Mouse (Mus musculus): Measurements from ENCODE around the gene Kprp. TPM values are rescaled to one million over a fixed set of nuclear protein-coding genes. Genes with fewer than 3 reads are reported as not detected.
A peak's percentile ranks its signal among the peaks of the same experiment; 100 is the strongest.
"Not testable (repeated sequence)": the region's sequence is repeated elsewhere in the genome, so short reads cannot be mapped to it uniquely, and the experiment has no call there.

The Kprp gene
- polyA plus RNA-seq (2012; rRNA removed): not detected in 2 replicates

DNA sequence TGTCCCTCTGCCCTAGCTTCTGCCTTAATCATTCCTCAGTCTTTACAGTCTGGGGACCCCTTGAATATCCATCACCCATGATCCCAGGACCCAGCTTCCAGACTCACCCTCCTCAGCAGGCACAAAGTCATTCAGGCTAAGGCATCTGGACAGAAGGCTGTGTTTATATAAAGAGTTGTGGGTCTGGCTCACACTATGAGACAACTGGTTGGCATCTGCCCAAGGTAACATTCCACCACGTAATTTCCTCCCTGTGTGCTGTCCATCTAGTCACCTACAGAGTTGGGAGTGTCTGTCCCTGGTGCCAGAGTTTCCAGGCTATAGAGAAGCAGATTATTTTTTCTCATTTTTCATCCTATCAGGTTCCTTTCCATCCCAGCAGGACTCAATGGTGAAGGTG lies at the start of gene Kprp:
Gene Kprp (minus strand): TSS at position 140 of the 400 bp plus-strand sequence.
- TF ChIP-seq CTCF (conservative IDR thresholded peaks at IDR 0.05; ENCODE audit: insufficient read depth, insufficient read length, low read depth, low read length) (no peak), POLR2A (IDR thresholded peaks at IDR 0.05; ENCODE audit: low read depth, low read length) (no peak)
- H3K27ac ChIP-seq (ENCODE audit: insufficient read depth, low read depth, low read length): no peak within 1 kb of the TSS
- DNase-seq: no peak
- H3K36me3 ChIP-seq (ENCODE audit: control insufficient read depth, insufficient read depth, low read length): no peaks in the 10 kb centered on the region
- H3K4me3 ChIP-seq (ENCODE audit: insufficient read depth, low read depth, low read length): no peak within 1 kb of the TSS
- H3K27me3 ChIP-seq (replicated peaks; ENCODE audit: control insufficient read depth, insufficient read depth, low read length): no peaks in the 10 kb centered on the region
- no peaks in the 10 kb centered on the region for H3K4me1 ChIP-seq (ENCODE audit: control insufficient read depth, insufficient read depth, low read length)
- WGBS: 3% methylated on average over 1 of the region's 1 CpGs

GRCm38 (mm10) chr3:92874180-92874579 lies 47.1 kb upstream of the Kprp start:
- WGBS: 86% methylated on average over 3 of the region's 3 CpGs
- Histone ChIP-seq H3K27me3 (replicated peaks; ENCODE audit: control insufficient read depth, insufficient read depth, low read length) (no peaks in the 10 kb centered on the region; the same call in 1 of the 2 replicates), H3K27ac (ENCODE audit: insufficient read depth, low read depth, low read length) (no peak overlapping the region), H3K36me3 (ENCODE audit: control insufficient read depth, insufficient read depth, low read length) (no peaks in the 10 kb centered on the region), H3K4me1 (ENCODE audit: control insufficient read depth, insufficient read depth, low read length) (no peaks in the 10 kb centered on the region), H3K4me3 (ENCODE audit: insufficient read depth, low read depth, low read length) (no peak overlapping the region)
- no peak for TF ChIP-seq POLR2A (IDR thresholded peaks at IDR 0.05; ENCODE audit: low read depth, low read length)
- no peak for TF ChIP-seq CTCF (conservative IDR thresholded peaks at IDR 0.05; ENCODE audit: insufficient read depth, insufficient read length, low read depth, low read length)
- no peak for DNase-seq

DNA sequence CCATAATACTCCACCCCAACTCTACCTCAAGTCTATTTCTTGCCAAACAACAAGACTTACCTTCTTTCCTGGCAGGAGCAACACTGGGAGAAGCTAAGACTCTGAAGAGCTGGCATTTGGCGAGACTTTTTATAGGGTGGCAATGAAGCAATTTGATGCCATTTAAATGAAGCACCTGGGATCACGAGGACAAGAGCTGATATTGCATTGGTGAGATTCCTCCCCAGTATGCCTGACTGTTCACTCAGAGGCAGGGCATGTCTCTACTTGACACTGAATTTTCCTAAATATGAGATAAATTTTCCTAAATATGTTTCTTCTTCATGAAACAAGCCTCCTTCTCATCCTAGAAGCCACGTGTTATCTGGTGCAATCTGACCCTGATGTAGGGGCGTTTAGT lies 43.1 kb upstream of the Kprp start, which contains the start of gene 2310050C09Rik:
Gene 2310050C09Rik (minus strand): TSS at position 101 of the 400 bp plus-strand sequence.
- H3K4me3 ChIP-seq (ENCODE audit: insufficient read depth, low read depth, low read length): no peak within 1 kb of the TSS
- no peaks in the 10 kb centered on the region for H3K36me3 ChIP-seq (ENCODE audit: control insufficient read depth, insufficient read depth, low read length)
- 59% methylated on average over 4 of the region's 4 CpGs for WGBS
- no peaks in the 10 kb centered on the region; the same call in 1 of the 2 replicates for H3K27me3 ChIP-seq (replicated peaks; ENCODE audit: control insufficient read depth, insufficient read depth, low read length)
- H3K4me1 ChIP-seq (ENCODE audit: control insufficient read depth, insufficient read depth, low read length): no peaks in the 10 kb centered on the region
- no peak for DNase-seq
- H3K27ac ChIP-seq (ENCODE audit: insufficient read depth, low read depth, low read length): no peak within 1 kb of the TSS
- no peak for TF ChIP-seq POLR2A (IDR thresholded peaks at IDR 0.05; ENCODE audit: low read depth, low read length)
- TF ChIP-seq CTCF (conservative IDR thresholded peaks at IDR 0.05; ENCODE audit: insufficient read depth, insufficient read length, low read depth, low read length): no peak

- Histone ChIP-seq H3K27me3 (replicated peaks; ENCODE audit: control insufficient read depth, insufficient read depth, low read length) (no peaks in the 10 kb centered on the region), H3K27ac (ENCODE audit: insufficient read depth, low read depth, low read length) (no peak within 1 kb of the TSS), H3K36me3 (ENCODE audit: control insufficient read depth, insufficient read depth, low read length) (no peaks in the 10 kb centered on the region), H3K4me1 (ENCODE audit: control insufficient read depth, insufficient read depth, low read length) (no peaks in the 10 kb centered on the region), H3K4me3 (ENCODE audit: insufficient read depth, low read depth, low read length) (no peak within 1 kb of the TSS)
- DNase-seq: no peak
- TF ChIP-seq CTCF (conservative IDR thresholded peaks at IDR 0.05; ENCODE audit: insufficient read depth, insufficient read length, low read depth, low read length): no peak
- WGBS: 88% methylated on average over 3 of the region's 3 CpGs
Measured at GRCm38 (mm10) chr3:92851186-92851585, 24.1 kb upstream of the Kprp start, which contains the start of gene Lce1l. Gene Lce1l, minus strand, starts transcription at chr3:92851286.

DNA sequence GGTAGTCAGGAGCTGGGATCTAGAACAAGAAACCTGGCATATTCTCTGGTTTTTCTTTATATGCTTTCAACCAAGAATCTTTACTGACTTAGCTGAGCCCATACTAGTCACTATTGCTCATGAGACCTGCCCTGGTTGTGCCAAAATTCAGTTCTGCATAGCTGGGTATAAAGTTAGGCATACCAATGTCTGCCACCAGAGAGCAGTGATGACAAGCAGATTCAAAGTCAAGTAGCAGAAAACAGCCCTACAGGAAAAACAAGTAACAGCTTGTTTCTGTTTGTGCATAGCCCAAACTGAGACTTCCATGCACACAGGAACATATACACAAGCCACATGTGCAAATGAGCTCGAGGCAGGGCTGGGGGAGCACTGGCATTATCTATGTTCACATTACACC lies 1.2 kb downstream of the Kprp start:
- Histone ChIP-seq H3K27me3 (replicated peaks; ENCODE audit: control insufficient read depth, insufficient read depth, low read length) (no peaks in the 10 kb centered on the region), H3K36me3 (ENCODE audit: control insufficient read depth, insufficient read depth, low read length) (no peaks in the 10 kb centered on the region), H3K4me3 (ENCODE audit: insufficient read depth, low read depth, low read length) (no peak overlapping the region), H3K4me1 (ENCODE audit: control insufficient read depth, insufficient read depth, low read length) (no peaks in the 10 kb centered on the region), H3K27ac (ENCODE audit: insufficient read depth, low read depth, low read length) (no peak overlapping the region)
- no peak for TF ChIP-seq POLR2A (IDR thresholded peaks at IDR 0.05; ENCODE audit: low read depth, low read length)
- no peak for TF ChIP-seq CTCF (conservative IDR thresholded peaks at IDR 0.05; ENCODE audit: insufficient read depth, insufficient read length, low read depth, low read length)
- DNase-seq: peak; percentile 5
- WGBS: 32% methylated on average over 1 of the region's 1 CpGs

- not testable (repeated sequence) for H3K4me1 ChIP-seq (ENCODE audit: control insufficient read depth, insufficient read depth, low read length); H3K36me3 ChIP-seq (ENCODE audit: control insufficient read depth, insufficient read depth, low read length); H3K27me3 ChIP-seq (replicated peaks; ENCODE audit: control insufficient read depth, insufficient read depth, low read length); DNase-seq; H3K4me3 ChIP-seq (ENCODE audit: insufficient read depth, low read depth, low read length); H3K27ac ChIP-seq (ENCODE audit: insufficient read depth, low read depth, low read length)
- 88% methylated on average over 2 of the region's 2 CpGs for WGBS
Measured at GRCm38 (mm10) chr3:92816036-92816435, 11.0 kb downstream of the Kprp start.

DNA sequence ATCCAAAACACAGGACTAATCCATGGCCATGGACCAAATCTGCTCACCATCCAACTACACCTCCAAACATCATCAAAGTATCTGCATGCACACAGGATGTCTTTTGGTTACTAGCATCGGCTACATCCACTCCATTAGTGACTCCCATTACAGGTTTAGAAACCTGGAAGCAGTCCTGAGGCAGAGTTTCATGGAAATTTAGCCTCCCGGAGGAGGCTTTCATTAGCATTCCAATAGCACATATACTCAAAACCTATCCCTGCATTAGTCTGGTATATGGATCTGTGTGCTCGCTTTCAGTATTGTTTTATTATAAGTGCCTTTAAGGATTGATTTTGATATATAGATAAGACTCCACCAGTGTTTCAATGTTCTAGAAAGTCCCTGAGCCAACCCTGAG lies 11.5 kb downstream of the Kprp start:
- no peak for DNase-seq
- WGBS: 92% methylated on average over 3 of the region's 3 CpGs
- Histone ChIP-seq H3K27ac (ENCODE audit: insufficient read depth, low read depth, low read length) (no peak overlapping the region), H3K36me3 (ENCODE audit: control insufficient read depth, insufficient read depth, low read length) (no peaks in the 10 kb centered on the region), H3K27me3 (replicated peaks; ENCODE audit: control insufficient read depth, insufficient read depth, low read length) (no peaks in the 10 kb centered on the region), H3K4me1 (ENCODE audit: control insufficient read depth, insufficient read depth, low read length) (no peaks in the 10 kb centered on the region), H3K4me3 (ENCODE audit: insufficient read depth, low read depth, low read length) (no peak overlapping the region)
- no peak for TF ChIP-seq POLR2A (IDR thresholded peaks at IDR 0.05; ENCODE audit: low read depth, low read length)
- no peak for TF ChIP-seq CTCF (conservative IDR thresholded peaks at IDR 0.05; ENCODE audit: insufficient read depth, insufficient read length, low read depth, low read length)

DNA sequence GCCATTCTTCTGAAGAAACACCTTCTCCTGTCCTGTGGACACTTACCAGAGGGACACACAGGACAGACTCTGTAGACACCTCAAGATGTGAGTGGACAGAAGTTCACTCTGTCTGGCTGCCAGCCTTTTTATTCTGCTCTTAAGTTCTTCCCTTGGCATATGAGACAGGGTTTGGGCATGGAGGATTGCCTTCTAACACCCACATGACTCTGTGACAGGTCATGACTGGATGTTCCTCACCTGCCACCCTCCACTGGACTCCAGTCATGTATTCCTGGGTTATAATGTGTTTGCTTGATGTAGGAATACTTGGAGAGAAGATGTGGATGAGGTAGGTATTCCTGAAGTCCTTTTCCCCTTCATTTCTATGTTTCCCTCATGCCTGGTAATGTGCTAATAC lies 19.3 kb downstream of the Kprp start, which contains the start of gene Lce1k:
Gene Lce1k (minus strand): TSS at position 101 of the 400 bp plus-strand sequence.
- TF ChIP-seq POLR2A (IDR thresholded peaks at IDR 0.05; ENCODE audit: low read depth, low read length): no peak
- TF ChIP-seq CTCF (conservative IDR thresholded peaks at IDR 0.05; ENCODE audit: insufficient read depth, insufficient read length, low read depth, low read length): no peak
- DNase-seq: no peak
- no peaks in the 10 kb centered on the region for H3K27me3 ChIP-seq (replicated peaks; ENCODE audit: control insufficient read depth, insufficient read depth, low read length)
- H3K27ac ChIP-seq (ENCODE audit: insufficient read depth, low read depth, low read length): no peak within 1 kb of the TSS
- H3K36me3 ChIP-seq (ENCODE audit: control insufficient read depth, insufficient read depth, low read length): no peaks in the 10 kb centered on the region
- no peaks in the 10 kb centered on the region for H3K4me1 ChIP-seq (ENCODE audit: control insufficient read depth, insufficient read depth, low read length)
- no peak within 1 kb of the TSS for H3K4me3 ChIP-seq (ENCODE audit: insufficient read depth, low read depth, low read length)
